Mouse (Mus musculus): ENCODE data around the gene Zfp945.
"Not testable (repeated sequence)": the region's sequence is repeated elsewhere in the genome, so short reads cannot be mapped to it uniquely, and the experiment has no call there.

Gene Zfp945

DNA sequence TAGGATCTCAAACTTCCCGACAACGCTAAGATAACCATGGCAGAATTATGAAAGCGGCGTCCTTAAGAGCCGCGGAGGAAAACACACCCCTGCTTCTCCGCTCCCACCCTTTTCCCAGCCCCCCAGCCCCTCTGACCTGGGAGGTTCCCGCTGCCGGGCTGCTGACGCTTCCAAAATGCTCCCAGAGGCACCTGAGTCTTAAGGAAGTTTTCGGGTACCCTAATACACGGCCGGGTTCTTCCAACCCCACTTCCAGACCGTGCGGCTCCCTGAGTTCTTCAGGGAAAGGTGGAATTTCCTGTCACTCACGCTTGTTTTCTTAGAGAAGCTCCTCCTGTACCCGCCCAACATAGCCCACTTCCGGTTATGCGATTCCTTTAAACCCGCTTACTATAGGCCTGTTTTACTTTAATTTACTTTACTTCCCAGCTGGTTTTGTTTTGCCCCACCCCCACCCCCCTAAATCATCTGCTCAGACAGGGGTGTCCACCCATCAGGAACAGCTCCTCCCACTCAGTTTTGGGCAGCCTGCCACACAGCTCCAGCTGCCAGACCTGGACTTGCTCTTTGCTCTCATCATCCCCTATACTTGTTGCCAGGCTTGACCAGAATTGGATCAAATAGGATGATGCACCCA is at the start of gene Zfp945:
TSS of gene Zfp945 (minus strand) at position 290 of the 637 bp plus-strand sequence.
- in situ Hi-C loops (cut with MboI; ENCODE audit: unreplicated experiment in 2 of 2), result loop anchor here (5.0 to 25.0 kb wide), 5 partner anchors 325 to 1180 kb away; partner anchors contain the start of genes Zfp213 (in 2 of the 2), Gm10226 (in 1 of the 2), Zfp40 (in 1 of the 2) and Zfp758 (in 1 of the 2)

DNA sequence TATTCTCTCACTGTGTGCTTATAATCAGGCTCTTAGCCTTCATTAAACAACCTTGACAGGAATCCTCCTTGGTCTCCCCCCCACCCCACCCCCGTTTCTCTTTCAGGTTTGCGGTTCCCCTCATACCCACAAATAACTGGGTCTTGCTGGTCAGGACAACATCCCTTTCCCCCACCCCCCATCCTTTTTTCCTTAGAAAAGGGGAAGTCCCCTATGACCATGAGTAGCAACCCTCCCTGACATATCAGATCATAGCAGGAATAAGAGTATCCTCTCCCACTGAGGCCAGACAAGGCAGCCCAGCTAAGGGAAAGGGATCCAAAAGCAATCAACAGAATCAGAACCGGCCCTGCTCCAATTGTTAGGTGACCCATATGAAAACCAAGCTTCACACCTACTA is 21.4 kb upstream of the Zfp945 start:
- in situ Hi-C loops (cut with MboI; ENCODE audit: unreplicated experiment in 2 of 2), result no loop called here

DNA sequence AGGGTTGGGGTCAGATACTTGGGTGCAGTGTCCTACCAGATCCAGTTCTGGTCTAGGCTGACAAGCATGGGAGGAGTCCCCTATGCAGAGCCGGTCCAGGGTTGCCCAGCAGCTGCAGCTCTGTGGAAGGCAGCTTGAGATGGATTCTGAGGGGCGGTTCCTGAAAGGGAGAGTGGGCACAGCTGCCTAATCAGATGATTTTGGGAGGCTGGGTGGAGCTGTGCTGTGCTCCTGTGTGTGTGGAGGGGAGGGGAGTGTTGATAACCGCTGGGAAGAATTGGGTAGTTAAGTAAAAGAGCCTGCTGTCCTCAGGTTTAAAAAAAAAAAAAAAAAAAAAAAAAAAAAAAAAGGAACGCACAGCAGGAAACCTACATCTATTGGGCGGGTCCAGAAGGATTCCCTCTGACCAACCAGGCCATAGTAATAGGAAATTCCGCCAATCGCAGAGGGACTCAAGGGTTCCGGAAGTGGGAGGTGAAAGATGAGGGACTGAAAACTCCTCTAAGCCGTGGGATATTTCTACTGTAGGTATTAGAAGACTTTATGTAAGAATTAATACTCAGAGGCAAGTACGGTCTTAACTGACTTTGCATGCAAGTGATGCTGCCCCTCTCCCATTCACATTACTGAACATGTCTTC is 17.2 kb upstream of the Zfp945 start:
- in situ Hi-C loops (cut with MboI; ENCODE audit: unreplicated experiment in 2 of 2), result no loop called here

DNA sequence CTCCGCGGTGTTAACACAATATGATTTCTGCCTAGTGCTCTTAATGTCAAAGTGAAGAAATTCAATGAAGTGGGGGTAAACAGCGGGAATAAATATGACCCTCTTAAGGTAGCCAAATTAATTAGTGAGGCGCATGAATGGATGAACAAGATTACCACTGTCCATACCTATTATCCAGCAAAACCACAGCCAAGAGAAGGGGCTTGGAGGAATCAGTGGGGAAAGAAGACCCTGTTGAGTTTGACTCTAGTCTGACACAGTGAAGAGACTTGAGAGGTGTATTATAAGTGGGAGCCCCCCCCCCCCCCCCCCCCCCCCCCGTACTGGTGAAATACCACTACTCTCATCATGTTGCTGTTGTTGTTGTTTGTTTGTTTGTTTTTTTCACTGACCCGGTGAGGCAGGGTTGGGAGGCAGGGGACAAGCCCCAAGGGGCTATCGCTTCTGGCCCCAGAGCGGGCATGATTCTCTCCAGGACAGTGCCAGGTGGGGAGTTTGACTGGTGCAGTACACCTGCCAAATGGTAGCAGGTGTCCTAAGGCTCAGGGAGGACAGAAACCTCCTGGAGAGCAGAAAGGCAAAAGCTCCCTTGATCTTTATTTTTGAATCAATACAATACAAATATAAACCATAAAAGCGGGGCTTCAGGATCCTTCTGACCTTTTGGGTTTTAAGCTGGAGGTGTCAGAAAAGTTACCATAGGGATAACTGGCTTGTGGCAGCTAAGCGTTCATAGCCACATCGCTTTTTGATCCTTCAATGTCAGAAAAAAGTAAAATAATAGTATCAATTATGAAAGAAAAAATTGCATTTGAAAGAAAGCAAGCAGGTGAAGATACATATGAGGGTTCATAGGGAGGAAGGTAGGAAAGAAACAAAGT is 10.7 kb upstream of the Zfp945 start:
- in situ Hi-C loops (cut with MboI; ENCODE audit: unreplicated experiment in 2 of 2), result no loop called here

DNA sequence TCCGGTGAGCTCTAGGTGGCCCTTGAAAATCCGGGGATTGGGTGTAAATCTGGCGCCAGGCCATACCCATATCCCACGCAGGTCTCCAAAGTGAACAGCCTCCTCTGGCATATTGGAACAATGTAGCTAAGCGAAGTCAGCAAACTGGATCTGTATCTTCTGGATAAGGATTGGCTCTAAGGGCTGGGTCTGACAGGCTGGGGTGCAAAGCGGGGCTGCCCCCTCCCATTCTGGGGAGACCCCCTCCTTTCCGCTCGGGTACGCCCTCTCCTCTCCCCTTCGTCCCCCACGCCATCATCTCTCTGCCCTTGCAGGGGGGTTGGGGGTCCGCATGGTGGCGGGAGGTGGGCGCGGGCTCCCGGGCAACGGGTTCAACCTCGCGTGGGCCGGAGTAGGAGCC is 9.4 kb upstream of the Zfp945 start:
- in situ Hi-C loops (cut with MboI; ENCODE audit: unreplicated experiment in 2 of 2), result no loop called here

DNA sequence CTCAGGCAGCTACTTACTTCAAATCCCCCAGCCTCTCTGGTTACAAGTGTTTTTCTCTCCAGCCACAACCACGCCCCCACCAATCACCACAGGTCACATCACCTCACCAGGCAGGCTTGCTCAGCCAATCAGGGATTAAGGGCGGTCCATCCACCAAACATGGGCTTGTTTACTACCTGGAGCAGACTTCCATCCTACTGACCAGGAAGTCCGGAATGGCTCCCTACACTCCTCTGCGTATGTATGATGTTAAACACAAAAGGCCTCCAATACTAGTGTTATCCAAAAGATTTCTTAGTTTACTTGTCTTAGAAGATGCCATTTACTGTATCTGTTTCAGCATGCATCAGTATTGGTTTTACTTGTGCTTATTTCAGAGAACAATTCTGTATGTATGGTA is 8.6 kb upstream of the Zfp945 start:
- in situ Hi-C loops (cut with MboI; ENCODE audit: unreplicated experiment in 2 of 2), result not testable (repeated sequence)

DNA sequence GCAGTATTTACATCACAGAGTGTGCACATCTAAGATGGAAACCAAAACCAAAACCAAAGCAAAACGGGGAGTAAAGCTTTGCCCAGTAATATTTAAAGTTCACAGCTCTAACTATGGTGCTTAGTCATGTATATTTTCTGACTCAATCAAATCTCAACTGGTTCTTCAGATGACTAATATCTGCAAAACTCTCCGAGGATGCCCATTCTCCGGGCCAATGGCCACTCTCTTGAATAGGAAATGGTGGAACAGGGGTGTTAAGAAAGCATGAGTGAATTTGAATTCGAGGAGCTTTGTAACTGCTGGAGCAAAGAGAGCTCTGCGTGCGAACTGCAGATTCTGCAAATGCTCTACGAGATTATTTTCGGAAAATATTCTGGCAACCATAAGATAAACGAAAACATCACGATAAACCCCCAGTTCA is 501 bp downstream of the Zfp945 start:
- in situ Hi-C loops (cut with MboI; ENCODE audit: unreplicated experiment in 2 of 2), result loop anchor here (5.0 to 25.0 kb wide), 5 partner anchors 326 to 1179 kb away; partner anchors contain the start of genes Zfp213 (in 2 of the 2), Gm10226 (in 1 of the 2), Zfp40 (in 1 of the 2) and Zfp758 (in 1 of the 2)

DNA sequence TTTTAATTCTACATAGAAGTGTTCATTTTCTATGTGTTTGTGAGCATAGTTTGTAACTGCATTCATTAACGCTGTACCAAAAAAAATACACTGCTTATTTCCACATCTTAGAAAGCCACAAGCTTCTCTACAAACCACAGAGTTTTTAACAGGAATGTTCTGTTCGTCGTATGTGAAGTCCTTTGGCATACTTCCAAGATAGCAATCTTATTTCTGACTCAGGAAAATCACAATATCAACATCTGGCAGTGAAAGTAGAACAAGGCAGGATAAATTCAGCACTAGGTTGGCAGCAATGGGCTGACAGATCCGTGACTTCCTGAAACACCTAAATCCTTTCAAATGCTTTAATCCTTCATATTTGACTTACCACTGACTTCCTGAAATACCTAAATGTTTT is 45.8 kb downstream of the Zfp945 start:
- in situ Hi-C loops (cut with MboI; ENCODE audit: unreplicated experiment in 2 of 2), result loop anchor here in 1 of 2 experiments (5.0 kb wide), 1 partner anchor 36 kb away; no protein-coding TSS in a partner anchor

DNA sequence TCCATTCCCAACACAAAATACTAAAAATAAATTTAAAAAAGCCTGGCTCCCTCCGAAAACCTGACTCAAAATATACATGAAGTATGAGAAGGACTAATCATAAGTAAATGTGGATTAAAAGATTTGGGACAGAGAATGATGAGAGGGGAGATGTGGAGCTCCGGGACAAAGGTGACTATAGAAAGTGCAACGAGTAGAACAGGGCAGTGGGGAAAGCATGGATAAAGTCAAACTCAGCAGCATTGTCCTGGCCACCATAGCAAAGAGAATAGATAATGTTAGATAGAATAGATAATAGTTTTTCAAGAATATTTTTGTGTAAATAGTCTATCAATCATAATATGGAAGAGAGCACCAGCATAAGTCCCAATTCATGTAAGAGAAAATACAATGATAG is 48.7 kb downstream of the Zfp945 start:
- in situ Hi-C loops (cut with MboI; ENCODE audit: unreplicated experiment in 2 of 2), result no loop called here

DNA sequence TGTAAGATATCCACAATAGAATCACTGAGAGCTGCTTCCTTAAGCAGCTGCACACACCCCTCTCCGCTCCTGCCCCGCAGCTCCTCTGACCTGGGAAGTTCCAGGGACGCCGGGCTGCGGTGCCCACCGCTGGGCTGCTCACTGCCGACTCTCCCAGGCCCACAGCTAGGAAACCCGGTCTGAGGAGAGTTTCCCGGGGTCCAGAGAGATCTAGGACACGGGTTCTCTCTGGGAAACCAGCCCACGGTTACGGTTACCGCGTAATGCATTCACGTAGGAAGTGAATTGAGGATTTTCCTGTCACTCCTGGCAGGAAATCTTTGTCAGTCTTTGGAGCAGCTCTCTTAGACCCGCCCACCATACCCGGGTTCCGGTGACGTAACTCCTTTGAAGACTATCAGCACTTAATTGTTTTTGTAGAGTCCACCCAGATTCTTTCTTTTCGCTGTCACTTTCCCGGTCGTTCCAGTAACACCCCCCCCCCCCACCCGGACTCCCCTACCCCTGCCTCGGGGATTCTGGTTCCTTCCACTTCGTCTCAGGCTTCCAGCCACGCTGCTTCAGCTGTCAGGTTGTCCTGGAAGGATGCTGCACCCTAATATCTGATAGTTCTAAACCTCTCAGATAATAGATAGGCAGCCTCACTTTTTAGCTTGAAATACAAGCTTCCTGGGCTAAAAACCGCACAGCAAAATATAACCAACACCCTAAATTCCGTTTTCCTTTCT is 49.3 kb downstream of the Zfp945 start:
- in situ Hi-C loops (cut with MboI; ENCODE audit: unreplicated experiment in 2 of 2), result no loop called here

DNA sequence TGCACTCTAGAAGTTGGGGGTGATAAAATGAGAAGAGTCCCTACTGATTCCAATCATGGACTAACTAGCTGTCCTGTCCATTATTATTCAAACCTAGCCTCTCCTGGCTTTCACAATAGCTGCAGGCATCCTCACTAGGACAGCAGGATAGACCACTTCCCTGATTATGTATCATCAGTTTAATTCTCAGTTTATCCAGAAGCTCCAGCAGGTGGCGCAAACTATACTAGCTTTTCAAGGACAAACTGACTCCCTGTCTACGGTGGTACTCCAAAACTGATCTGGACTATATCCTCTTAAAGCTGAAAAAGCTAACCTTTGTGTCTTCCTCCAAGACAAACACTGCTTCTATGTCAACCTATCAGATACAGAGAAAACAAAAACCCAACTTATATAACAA is 67.2 kb downstream of the Zfp945 start:
- in situ Hi-C loops (cut with MboI; ENCODE audit: unreplicated experiment in 2 of 2), result loop anchor here (5.0 to 10.0 kb wide), 2 partner anchors 395 to 403 kb away; partner anchors contain the start of gene Zfp40 (in 1 of the 2)
